In the genomic region with DNA sequence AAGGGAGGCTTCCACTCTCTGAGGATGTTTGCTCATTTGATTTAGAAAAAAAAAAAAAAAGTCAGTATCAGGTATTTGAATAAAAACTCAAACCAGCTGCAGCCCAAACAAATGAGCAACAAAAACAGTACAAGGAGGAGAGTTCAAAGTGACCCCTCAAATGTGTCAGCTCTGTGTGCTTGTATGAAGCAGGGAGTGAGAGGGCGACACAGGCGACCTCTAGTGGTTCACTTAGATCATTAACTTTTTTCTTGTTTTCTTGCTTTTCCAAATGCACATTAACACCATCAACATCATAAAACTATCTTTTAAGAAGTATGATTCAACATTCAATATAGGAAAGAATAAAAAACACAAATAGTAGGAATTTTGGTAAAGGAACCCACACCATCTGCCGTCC, we compare ENCODE assay signal across 9 mouse cellular contexts. TPM values are rescaled to one million over a fixed set of nuclear protein-coding genes. Genes with fewer than 3 reads are reported as not detected.
DNase-seq lines count a peak whose midpoint lies in the region; ATAC-seq lines count a peak whose summit lies in the region.
"Had no signal": no experiment of that assay in that cellular context is flagged by ENCODE, and none has a peak within 500 bp of the region (broad histone marks: within the 10 kb centered on the region; RNA-seq: fewer than 3 reads in every experiment).

No protein-coding gene starts in this region.

- peak; percentile 73 for DNase-seq in cerebellum, adult 9-10 months
- no peak for DNase-seq in cerebellum, postnatal 4 days (ENCODE audit: low spot score in 2 of 2)
- DNase-seq in midbrain, embryonic 14.5 days = peak; percentile 76
- DNase-seq in embryo, embryonic 11 days = peak; percentile 57
- DNase-seq in retina, postnatal 7 days (ENCODE audit: low read depth, low spot score) = peak; percentile 31
- no peak for DNase-seq in left cerebral cortex, adult 11 months (ENCODE audit: low spot score)
- no peak for DNase-seq in spleen, adult 12 weeks (ENCODE audit: low spot score)

- no peak overlapping the region for H3K4me3 ChIP-seq in midbrain, embryonic 14.5 days (replicated peaks; ENCODE audit: low read depth, low read length)
- H3K4me3 ChIP-seq in midbrain, embryonic 13.5 days (replicated peaks) = no peak overlapping the region

- no peaks in the 10 kb centered on the region for H3K36me3 ChIP-seq in midbrain, embryonic 14.5 days (ENCODE audit: control insufficient read depth, insufficient read depth, low read length)
- no peaks in the 10 kb centered on the region for H3K36me3 ChIP-seq in midbrain, embryonic 13.5 days

- 6% methylated on average over 3 of the region's 3 CpGs for WGBS in midbrain, embryonic 14.5 days
- WGBS in midbrain, embryonic 13.5 days = 3% methylated on average over 3 of the region's 3 CpGs

- H3K27me3 ChIP-seq in midbrain, embryonic 14.5 days (ENCODE audit: control insufficient read depth, insufficient read depth, low read length) = no peaks in the 10 kb centered on the region
- H3K27me3 ChIP-seq in midbrain, embryonic 13.5 days = peaks cover 10% of the 10 kb centered on the region; the same call in 1 of the 2 replicates

- H3K9ac ChIP-seq in midbrain, embryonic 14.5 days (replicated peaks; ENCODE audit: low read length) = no peak overlapping the region
- H3K9ac ChIP-seq in midbrain, embryonic 13.5 days (replicated peaks) = no peak overlapping the region

- H3K4me1 ChIP-seq in midbrain, embryonic 14.5 days (ENCODE audit: control insufficient read depth, insufficient read depth, low read length) = no peaks in the 10 kb centered on the region
- H3K4me1 ChIP-seq in midbrain, embryonic 13.5 days (replicated peaks) = peaks cover 3% of the 10 kb centered on the region; the same call in 1 of the 2 replicates

- H3K9me3 ChIP-seq in midbrain, embryonic 14.5 days (ENCODE audit: control insufficient read depth, low read length) = no peaks in the 10 kb centered on the region
- H3K9me3 ChIP-seq in midbrain, embryonic 13.5 days = no peaks in the 10 kb centered on the region

- no peak overlapping the region for H3K4me2 ChIP-seq in midbrain, embryonic 14.5 days (ENCODE audit: low read length)
- H3K4me2 ChIP-seq in midbrain, embryonic 13.5 days (replicated peaks) = no peak overlapping the region

- no peak overlapping the region for H3K27ac ChIP-seq in midbrain, embryonic 14.5 days (replicated peaks; ENCODE audit: low read depth, low read length)
- no peak overlapping the region for H3K27ac ChIP-seq in midbrain, embryonic 13.5 days

- no peak for ATAC-seq in midbrain, embryonic 14.5 days (ENCODE audit: low FRiP score, low TSS enrichment)
- ATAC-seq in midbrain, embryonic 13.5 days = no peak

RNA-seq across cellular contexts. Expression of gene Rab15, which starts 10.0 kb away (rescaled TPM):
- 25.4 and 32.3 TPM in 2 replicates for polyA plus RNA-seq in midbrain, embryonic 14.5 days (2014; fragmentation: Nextera tagmentation; extraction: Ambion mirVana)
- 21.1 and 22.9 TPM in 2 replicates for polyA plus RNA-seq in midbrain, embryonic 13.5 days (2015; fragmentation: Nextera tagmentation; extraction: Ambion mirVana)

RNA-seq across cellular contexts. Expression of gene Gpx2, which starts 37.4 kb away (rescaled TPM):
- 0.09 TPM in 1 of 2 replicates, not detected in the other for polyA plus RNA-seq in midbrain, embryonic 14.5 days (2014; fragmentation: Nextera tagmentation; extraction: Ambion mirVana)
- not detected in 2 replicates for polyA plus RNA-seq in midbrain, embryonic 13.5 days (2015; fragmentation: Nextera tagmentation; extraction: Ambion mirVana)
- polyA plus RNA-seq: neural tube, embryonic 14.5 days had no signal

Comparison
In these comparisons a context has a peak if more than half of its experiments do, and no peak if none do; other contexts are left out.
1. DNase-seq: peak in cerebellum, adult 9-10 months (single experiment), midbrain, embryonic 14.5 days (single experiment), embryo, embryonic 11 days (single experiment) and retina, postnatal 7 days (single experiment); none in cerebellum, postnatal 4 days (0 of 2), left cerebral cortex, adult 11 months (single experiment) and spleen, adult 12 weeks (single experiment).